Mouse (Mus musculus): ENCODE results near the gene Pfkfb4.

- TF ChIP-seq POLR2A (IDR thresholded peaks at IDR 0.05; ENCODE audit: insufficient read length, low read depth) = no peak
- TF ChIP-seq TCF12 (IDR thresholded peaks at IDR 0.05; ENCODE audit: insufficient read depth, poor library complexity, severe bottlenecking) = no peak
Measured at GRCm38 (mm10) chr9:108977966-108978365, 13.6 kb upstream of the Pfkfb4 start.
